Mouse (Mus musculus) right cerebral cortex, adult 18-20 months (tissue): ENCODE data around the gene Veph1.

Experiments
- DNase-seq: peaks from one replicate; pipeline ENCODE4 v3.0.0; 2022; ENCODE audit warnings: mixed read lengths

Gene Veph1

DNA sequence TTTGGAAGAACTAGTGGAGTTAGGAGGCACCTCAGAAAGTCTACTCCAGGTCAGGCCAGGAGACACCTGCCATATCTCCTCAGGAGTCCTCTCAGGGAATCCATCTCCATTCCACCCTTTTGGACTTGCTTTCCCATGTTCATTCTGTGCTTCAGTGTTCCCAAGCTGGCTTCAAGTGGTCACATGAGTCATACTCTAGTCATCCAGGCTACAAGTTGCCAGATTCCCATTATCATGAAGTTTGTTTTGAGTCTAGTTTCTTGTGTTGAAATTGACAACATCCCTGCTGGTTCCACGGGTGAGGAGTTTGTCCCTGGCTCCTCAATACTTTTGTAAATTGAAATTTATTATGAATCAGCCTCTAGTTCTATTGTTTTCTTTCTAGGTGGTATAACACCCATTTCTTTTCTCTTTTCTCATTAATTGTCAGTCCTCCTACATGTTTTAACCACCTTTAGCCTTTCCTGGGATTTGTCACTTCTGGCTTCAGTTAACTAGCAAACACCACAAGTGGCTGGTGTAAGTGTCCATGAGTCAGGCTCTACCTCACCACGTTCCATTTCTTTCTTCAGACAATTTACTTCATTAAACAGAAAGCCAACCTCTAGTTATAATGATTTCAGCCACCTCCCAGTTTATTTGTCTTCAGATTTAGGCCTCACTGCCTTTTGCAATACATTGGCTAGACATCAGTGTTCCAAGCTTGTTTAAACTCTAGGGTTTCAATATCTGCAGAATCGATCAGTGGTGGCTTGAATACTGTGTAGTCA lies 288.8 kb downstream of the Veph1 start:
- DNase-seq: no peak

DNA sequence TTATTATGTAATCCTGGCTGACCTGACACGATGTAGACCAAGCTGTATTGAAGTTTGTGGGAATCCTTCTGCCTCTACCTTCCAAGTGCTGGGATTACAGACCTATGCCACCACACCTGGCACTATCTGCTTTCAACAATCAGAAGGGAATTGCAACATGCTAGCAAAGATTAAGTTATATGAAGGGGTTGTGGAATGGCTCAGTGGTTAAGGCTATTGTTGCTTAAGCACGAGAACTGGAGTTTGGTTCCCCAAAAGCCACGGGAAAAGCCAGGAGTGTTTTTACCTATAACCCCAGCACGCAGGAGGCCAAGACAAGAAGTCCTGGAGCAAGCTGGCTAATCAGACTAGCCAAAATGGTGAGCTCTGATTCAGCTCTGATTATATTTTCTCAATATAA lies 291.6 kb downstream of the Veph1 start:
- DNase-seq: no peak

DNA sequence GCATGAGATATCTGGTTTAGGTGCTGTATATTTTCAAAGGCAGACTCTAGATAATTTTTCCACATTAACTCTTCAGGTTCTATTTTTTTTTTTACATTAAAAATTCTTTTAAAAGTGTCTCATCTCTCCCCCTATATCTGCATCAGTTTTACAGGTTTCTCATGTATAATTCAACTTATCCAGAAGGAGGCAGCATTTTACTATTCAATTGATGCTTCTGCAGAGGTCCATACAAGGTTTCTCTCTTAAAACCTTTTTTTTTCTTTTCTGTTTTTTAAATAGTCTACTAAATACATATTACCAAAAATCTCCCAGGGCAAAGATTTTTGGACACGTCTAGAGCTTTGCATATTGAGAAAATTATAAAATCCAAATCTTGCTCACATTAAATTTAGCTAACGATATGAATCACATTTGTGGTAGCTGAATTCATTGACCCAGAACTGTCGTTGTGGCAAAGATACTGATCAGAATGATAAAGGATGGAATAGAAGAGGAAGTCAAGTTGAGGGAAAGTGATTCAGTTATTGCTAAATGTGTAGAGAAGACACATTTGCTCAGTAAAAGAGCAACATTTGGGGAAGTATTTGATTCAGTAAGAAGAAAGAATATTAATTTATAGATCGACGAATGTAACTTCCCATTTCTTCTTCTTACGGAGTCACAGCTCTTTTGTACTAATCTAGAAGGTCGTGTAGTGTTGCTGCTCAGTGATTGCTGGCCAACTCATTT lies 292.3 kb downstream of the Veph1 start:
- no peak for DNase-seq
